Mouse (Mus musculus) induced T-regulatory cell, adult 2 months (primary cell): ENCODE results near the gene Eif4e3.

Experiments used
- DNase-seq: peaks from one replicate; pipeline ENCODE4 v3.0.0-alpha.2; 2012; ENCODE audit warnings: low read depth

The Eif4e3 gene

DNA sequence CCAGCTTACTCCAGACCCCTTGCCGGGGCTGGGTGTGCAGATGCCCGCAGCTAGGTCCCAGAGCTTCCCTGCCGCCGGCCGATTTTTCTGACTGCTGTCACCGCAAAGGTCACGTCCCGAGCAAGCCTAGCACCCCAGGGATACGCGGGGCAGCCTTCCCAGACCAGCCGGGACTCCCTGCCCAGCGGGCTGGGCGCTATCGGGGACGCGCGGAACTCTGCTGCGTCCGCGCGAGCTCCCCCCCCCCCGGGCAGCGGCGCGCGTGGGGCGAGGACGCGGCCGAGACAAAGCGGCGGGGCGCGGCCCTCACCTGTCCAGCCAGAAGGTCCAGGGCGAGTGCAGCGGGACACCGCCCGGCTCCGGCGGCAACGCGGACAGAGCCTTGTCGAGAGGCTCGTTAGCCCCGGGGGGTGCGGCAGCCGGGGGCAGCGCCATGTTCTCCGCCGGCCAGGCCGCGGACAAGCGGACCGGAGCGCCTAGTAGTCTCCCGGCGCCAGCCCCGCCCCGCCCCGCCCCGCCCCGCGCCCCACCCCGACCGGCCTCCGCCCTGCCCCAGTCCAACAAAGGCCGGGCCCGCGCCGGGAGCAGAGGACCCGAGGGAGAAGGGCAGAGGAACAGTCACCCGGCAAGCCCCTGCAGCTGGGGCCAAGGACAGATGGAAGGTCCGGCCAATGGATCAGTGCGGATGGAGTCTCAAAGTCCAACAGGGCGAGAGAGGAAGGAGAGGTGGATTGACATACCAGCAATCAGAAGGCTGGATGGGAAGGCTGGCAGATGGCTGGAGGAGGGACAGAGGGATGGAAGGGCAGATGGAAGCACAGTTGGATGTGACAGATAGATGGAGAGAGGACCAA, at the start of gene Eif4e3, which contains the start of gene Gm20696:
Gene Eif4e3, minus strand, starts transcription at position 454 of the 854 bp plus-strand sequence.
Gene Gm20696, minus strand, starts transcription at position 480 of the 854 bp plus-strand sequence.
- peak; percentile 54 for DNase-seq

DNA sequence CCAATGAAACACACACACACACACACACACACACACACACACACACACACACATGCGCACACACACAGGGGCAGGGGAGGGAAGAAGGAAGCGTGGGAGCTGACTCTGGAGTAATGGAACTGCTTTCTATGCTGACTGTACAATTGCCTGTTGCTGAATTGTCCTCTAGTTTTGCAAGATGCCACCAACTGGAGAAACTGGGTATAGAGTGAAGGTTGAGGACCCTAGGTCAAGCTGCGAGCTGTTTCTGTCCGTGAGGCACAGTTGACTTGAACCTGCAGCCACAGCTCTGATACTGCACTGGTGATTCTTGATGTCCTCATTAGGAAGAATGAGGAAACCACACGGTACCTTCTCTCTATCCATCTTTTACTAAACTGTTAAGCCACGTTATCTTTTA, 49.3 kb upstream of the Eif4e3 start:
- DNase-seq = no peak

DNA sequence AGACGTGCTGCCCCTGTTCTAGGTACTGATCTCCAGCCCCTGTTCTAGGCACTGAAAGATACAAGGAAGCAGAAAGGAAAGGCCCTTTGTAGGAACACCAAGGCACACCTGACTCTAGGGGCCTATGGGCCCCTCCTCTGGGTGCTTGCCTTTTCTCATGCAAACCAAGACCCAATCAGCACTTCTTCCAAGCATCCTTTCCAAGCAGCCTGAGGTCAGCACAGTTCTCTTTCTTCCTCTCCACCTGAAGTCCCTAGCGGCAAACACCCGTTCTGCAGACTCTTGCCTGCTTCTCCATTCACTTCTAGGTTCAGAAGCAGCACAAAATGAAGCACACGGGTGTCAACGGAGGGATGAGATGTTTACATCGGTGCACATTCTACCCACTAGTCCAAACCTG, 48.6 kb upstream of the Eif4e3 start:
- no peak for DNase-seq

DNA sequence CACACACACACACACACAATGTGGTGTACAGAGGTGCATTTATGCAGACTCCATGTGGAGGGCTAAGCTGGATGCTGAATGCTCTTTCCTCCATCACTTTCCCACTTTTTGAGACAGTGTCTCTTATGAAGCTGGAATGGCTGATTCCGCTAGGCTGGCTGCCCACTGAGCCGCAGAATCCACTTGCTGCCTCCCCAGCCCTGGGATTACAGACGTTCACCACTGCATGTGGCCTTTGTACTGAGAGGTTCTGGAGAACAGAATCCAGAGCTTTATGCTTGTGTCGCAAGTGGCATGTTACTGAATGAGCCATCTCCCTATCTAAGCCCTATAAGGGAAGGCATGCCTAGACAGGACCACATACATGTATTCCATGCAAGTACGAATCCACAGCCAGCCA, 46.7 kb upstream of the Eif4e3 start:
- DNase-seq = no peak

DNA sequence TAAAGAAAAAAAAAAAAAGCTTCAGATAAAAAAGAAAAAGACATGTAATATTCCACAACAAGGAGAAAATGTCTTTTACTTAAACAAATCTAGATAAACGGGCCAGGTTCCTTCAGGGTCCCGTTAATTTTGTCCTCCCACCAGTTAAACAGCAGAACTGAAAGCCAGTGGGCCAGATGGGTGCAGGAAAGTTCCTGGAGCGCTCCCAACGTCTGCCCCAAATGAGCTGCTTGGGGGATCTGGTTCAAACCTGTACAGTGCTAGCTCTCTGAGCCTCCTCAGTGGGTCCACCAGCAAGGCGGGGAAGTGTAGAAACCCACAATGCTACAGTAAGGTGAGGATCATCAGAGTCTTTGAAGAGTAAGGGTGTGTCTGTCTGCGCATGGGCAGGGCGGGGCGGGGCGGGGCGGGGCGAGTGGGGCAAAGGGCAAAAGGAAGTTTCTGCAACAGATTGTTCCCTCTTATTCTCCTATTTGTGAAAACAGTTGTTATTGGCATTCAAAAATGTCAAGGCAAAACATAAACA, 45.1 kb upstream of the Eif4e3 start:
- DNase-seq = no peak

DNA sequence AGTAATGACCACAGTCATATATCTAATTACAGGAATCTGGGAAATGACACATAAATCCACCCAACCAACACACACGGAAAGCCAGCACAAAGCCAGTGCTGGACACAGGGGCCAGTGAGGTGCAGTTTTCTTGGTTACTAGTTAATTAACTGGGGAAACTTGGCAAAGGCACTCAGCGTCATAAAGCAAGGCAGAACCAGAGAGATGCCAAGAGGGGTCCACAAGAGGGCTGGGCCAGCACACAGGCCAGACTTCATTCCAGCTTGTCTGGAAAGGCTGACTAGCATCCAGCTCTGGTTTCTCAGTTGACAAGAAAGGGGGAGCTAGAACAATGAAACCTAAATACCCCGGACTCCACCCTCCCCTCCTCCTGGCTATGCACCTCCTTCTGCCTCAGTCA, 33.9 kb upstream of the Eif4e3 start:
- no peak for DNase-seq

DNA sequence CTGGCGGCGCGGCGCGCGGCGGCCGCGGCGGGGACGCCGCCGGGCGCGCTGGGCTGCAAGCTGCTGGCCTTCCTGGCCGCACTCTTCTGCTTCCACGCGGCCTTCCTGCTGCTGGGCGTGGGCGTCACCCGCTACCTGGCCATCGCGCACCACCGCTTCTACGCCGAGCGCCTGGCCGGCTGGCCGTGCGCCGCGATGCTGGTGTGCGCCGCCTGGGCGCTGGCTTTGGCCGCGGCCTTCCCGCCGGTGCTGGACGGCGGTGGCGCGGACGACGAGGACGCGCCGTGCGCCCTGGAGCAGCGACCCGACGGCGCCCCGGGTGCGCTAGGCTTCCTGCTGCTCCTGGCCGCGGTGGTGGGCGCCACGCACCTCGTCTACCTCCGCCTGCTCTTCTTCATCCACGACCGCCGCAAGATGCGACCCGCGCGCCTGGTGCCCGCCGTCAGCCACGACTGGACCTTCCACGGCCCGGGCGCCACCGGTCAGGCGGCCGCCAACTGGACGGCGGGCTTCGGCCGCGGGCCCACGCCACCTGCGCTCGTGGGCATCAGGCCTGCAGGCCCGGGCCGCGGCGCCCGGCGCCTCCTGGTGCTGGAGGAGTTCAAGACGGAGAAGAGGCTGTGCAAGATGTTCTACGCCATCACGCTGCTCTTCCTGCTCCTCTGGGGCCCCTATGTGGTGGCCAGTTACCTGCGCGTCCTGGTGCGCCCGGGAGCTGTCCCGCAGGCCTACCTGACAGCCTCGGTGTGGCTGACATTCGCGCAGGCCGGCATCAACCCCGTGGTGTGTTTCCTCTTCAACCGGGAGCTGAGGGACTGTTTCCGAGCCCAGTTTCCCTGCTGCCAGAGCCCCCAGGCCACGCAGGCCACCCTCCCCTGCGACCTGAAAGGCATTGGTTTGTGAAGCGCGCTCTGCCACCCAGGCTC, 26.6 kb upstream of the Eif4e3 start:
- DNase-seq = no peak

DNA sequence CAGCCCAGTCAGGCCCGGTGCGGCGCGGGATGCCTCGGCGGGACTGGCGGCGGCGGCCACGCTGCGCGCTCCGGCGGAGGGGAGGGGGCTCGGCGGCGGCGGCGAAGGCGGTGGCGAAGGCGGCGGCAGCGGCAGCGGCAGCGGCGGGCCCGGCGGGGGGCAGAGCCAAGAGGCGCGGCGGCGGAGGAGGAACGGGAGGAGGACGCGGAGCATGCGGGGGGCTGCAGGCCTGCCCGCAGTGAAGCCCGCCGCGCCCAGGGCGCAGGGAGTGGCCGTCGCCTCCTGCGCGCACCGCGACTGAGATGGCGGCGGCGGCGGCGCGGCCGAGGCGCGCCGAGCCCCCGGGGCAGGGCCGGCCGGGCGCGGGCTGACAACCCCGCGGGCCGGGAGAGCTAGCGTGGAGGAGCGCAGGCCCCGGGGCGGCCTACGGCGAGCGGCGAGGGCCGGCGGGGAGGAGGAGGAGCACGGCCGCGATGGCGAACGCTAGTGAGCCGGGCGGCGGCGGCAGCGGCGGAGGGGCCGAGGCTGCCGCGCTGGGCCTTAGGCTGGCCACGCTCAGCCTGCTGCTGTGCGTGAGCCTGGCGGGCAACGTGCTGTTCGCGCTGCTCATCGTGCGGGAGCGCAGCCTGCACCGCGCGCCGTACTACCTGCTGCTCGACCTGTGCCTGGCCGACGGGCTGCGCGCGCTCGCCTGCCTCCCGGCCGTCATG, 25.8 kb upstream of the Eif4e3 start, which contains the start of gene Gpr27:
Gene Gpr27, plus strand, starts transcription at position 474 of the 710 bp plus-strand sequence.
- DNase-seq = peak; percentile 12

DNA sequence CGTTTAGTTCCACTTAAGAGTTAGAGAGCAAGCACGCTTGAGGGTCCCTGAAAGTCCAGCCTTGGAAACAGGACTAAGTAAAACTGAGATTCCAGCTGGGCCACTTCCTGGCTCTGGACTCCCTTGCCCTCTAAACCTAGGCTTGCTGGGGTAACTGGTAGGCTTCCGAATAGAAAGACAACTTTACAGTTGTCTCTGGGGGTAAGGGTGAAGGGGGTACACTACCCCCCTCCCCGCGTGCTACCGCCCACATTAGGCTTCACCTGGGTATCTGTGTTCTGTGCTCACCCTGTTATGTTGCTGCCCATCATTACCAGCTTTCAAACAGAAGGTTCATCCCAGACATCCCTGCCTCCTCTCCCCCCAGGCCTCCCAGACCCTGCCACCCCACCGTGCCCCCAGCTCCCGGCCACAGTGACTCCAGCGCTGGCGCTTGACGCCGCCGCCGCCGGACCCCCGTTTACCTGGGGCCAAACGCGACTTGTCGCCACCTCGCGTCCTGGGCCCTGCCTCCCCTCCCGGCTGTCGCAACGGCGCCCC, 25.2 kb upstream of the Eif4e3 start:
- DNase-seq = no peak

DNA sequence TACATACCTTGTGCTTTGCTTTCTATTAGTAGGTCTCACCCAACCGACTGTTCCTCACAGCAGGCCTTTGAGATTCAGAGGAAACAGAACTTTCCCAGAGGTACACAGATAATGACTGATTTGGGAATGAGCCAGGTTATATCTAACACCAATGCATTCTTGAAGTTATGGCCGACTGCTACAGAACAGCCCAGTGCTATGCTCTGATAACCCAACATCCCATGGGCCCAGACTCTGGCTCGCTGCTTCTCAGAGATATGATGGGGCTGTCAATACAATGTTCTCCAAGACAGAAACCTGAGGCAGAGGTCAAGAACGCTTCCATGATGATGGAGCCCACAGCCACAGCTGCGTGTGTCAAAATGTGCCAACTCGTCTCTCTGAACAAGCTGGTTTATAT, 21.9 kb upstream of the Eif4e3 start:
- no peak for DNase-seq

DNA sequence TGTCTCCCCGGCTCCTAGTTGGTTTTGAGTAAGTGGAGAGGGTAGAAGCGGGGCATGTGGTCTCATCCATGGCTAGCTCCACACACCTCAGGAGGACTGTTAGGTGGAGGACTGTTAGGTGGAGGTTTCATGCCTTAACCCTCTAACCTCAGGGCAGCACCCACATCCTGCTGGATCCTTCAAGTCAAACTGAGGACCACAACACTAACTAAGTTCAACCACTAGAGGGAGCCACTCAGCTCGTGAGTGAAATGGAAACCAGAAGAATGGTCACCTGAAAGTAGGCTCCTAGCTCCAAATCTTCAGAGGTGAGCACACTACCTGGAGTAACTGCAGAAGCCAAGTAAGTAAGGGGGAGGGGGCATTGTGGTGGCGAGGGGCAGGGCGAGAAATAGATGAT, 18.3 kb upstream of the Eif4e3 start:
- peak; percentile 90 for DNase-seq

DNA sequence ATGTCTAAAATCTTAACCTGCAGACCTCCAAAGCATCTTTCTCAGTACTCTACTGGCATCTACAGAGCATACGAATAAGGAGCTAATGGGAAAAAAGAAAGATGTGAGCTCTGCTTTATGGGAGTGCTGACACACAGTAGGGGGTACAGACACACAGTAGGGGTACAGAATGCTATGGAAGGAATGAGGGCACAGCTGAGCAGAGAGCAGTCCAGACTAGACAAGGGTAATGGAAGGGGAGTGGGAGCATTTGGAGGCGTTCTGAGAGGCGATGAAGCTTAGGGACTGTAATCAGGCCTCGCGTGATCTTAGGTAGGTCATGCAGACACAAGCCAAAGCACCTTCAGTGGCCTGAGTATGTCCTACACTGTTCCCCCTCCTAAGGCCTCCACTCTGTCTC, 17.4 kb upstream of the Eif4e3 start:
- no peak for DNase-seq

DNA sequence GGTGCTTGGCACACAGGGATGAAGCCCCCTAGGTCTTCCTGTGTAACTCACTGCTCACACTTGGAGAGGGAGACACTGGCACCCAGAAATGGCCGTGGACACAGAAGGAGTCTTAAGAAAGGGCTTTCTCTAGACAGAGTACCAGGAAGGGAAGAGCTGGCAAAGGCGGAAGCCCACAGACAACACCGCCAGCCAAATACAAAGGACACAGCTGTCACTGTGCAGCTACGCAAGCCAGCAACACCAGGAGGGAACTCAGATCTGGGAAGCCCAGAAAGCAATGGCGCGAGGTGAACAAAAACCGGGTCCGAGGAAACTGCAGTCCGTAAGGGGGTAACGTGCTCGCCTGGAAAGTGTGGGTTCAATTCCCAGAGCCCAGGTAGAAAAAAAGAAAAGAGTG, 11.5 kb upstream of the Eif4e3 start:
- no peak for DNase-seq

DNA sequence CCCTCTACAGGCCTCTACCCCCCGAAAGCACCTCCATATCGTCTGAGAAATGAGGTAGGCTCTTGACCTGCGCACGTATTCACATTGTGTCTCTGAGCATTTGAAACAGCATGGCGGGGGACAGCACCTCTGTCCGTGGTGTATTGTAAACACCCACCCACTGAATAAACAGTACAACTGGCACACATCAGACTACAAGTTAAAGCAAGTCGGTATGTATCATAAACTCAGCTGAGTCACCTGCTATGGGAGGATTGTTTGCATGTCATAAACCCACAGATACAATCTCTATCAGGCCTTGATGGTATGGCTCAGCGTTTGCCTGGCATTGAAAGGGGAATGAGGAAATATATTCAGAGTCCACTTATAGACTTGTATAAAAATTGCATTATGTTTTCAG, 10.8 kb upstream of the Eif4e3 start:
- DNase-seq = no peak

DNA sequence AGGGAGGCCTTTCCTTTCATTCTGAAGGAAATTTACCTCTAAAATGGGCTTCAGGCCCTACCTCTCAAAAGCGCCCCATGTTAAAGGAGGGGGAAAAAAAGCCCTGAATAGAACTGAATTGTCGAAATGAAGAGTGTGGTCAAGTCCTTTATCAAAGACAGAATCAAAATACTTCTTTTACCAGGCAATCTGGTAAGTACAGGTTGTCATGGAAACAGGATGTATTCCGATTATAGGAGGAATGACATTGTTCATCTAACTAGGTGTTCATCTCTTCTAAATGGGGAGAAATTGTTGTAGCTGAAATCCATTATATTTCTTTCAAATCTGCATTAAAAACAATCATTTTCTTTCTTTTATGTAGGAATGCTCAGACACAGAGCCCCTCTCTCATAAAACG, 7.9 kb upstream of the Eif4e3 start:
- DNase-seq = no peak

DNA sequence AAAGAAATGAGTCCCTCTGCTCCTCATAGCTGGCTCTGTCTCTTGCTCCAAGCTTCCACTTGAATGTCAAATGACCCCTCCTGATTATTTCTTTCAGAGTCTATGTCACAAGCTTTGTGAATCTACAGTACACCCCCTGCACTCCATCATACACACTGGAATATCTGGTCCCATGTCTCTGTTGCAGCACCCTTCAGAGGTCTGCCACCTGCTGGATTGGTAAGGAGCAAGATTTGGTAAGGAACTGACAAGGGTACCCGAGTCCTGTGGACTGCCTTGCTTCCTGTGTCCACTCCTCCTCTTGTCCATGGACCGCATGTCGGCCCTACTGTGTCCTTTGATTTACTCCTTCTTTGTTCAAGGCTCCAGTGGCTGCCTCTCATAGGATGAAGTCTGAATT, 5.2 kb upstream of the Eif4e3 start:
- no peak for DNase-seq

DNA sequence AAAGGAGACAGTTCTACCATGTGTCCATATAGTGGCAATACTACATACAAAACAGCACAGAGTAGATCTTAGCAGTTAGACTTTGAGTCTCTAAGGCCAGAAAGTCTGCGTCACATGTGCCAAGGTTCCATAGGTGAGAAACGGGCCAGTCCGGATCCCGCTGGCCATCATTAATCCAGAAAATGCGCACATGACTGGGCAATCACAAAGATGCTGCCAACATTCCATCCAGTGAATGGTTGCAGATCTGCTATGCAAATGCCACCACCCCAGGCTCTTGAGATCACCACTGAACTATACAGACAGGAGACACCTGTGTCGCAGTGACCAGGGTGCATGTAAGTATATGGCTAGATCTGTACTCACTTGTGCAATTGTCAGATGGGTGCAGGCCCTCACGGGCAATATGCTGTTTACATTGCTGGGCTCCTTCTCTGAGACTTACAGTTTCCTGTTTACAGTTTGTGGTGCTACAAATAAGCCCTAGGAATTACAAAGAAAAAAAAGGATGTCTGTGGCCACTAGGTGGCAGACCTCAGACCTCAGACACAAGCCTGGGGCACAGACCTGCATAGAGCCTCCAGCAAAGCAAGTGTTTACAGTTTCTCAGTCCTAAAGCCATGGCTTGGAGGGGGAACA, 4.0 kb upstream of the Eif4e3 start:
- DNase-seq = peak; percentile 86

DNA sequence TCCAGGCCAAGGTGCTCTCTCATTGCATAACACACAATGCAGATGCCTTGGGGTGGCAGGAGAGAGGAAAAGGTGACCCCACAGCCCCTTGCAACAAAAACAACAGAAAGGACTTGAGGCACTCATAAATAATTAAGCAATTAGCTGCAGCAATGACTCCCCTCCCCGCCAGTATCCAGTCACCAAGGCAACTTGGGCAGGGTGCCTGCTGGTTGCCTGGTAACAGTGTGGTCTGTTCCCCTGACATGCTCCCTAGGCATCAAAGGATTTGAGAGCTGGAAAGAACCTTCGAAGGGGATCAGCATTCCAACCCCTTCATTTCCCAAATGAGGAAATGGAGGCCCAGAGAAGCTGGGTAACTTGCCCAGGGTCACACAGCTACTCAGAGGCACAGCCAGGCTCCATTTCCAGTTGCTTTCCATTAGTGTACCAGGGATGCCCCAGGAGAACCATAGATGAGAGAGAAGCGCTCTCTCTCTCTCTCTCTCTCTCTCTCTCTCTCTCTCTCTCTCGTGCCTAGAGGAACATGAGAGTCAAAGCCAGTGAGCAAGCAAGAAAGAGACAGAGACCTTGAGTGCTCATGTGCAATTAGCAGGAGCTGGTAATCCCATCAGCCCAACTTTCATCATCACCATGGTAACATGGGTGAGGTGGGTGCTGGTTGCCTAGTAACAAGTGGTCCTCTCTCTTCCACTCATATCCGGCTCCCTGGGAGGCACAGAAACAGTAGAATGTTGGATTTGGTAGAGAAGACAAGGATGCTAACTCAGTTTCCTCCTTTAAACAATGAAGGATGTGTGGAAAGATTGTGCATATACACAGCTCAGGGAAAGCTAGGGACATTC, 3.1 kb upstream of the Eif4e3 start:
- no peak for DNase-seq

DNA sequence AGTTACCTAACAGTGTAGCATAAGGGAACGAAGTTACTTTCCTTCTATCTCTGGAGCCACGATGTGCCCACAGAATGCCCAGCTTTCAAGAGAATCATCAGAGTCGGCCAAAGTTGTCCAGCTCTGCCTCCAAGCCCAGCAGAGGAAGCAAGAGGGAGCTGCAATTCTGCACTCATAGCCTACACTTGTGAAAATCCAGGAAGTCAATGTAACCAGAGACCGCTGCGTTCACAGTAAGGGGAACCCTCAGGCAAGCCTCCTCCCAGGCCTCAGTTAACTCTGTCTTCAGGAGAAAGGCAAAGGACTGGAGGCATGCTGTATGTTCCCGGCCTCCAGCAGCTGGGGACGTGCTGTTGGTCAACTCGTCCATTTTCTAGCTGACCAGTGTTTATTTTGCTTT, 719 bp upstream of the Eif4e3 start:
- no peak for DNase-seq
